ENCODE assay signal across 30 mouse cellular contexts in genomic region chr17:26286199-26286955, GRCm38 (mm10). TPM values are rescaled to one million over a fixed set of nuclear protein-coding genes. Genes with fewer than 3 reads are reported as not detected.
DNase-seq lines count a peak whose midpoint lies in the region; ATAC-seq and TF ChIP-seq lines count a peak whose summit lies in the region.
"Had no signal": no experiment of that assay in that cellular context is flagged by ENCODE, and none has a peak within 500 bp of the region (broad histone marks: within the 10 kb centered on the region; RNA-seq: fewer than 3 reads in every experiment).

No protein-coding gene starts in this region.

- no peak overlapping the region for H3ac ChIP-seq in myocyte (ENCODE audit: control insufficient read depth, insufficient read length)

- no peak for TF ChIP-seq POLR2A in myocyte (IDR thresholded peaks at IDR 0.05; ENCODE audit: insufficient read length, low read depth)

- no peaks in the 10 kb centered on the region for H3K79me2 ChIP-seq in myocyte (ENCODE audit: control insufficient read depth, insufficient read depth)

- no peak overlapping the region for H3K9ac ChIP-seq in hindbrain, postnatal 0 days (replicated peaks; ENCODE audit: low read length)
- no peak overlapping the region for H3K9ac ChIP-seq in hindbrain, embryonic 11.5 days (ENCODE audit: low read depth, low read length)
- no peak overlapping the region for H3K9ac ChIP-seq in forebrain, embryonic 15.5 days (replicated peaks)
- H3K9ac ChIP-seq: forebrain, postnatal 0 days; heart, embryonic 13.5 days; hindbrain, embryonic 12.5 days; liver, embryonic 15.5 days; lung, embryonic 15.5 days had no signal

- H3K27me3 ChIP-seq in hindbrain, postnatal 0 days (ENCODE audit: insufficient read depth, low read length), result no peaks in the 10 kb centered on the region
- H3K27me3 ChIP-seq in hindbrain, embryonic 11.5 days (ENCODE audit: control insufficient read depth, insufficient read depth, low read length), result no peaks in the 10 kb centered on the region
- no peaks in the 10 kb centered on the region for H3K27me3 ChIP-seq in myocyte (ENCODE audit: control insufficient read depth, insufficient read depth, insufficient read length)
- H3K27me3 ChIP-seq in forebrain, embryonic 15.5 days, result no peaks in the 10 kb centered on the region
- H3K27me3 ChIP-seq: heart, embryonic 13.5 days; hindbrain, embryonic 12.5 days; liver, embryonic 15.5 days; lung, embryonic 15.5 days; Patski had no signal

- H3K4me2 ChIP-seq in hindbrain, postnatal 0 days (ENCODE audit: low read depth, low read length), result no peak overlapping the region
- no peak overlapping the region for H3K4me2 ChIP-seq in hindbrain, embryonic 11.5 days (replicated peaks; ENCODE audit: low read depth, low read length)
- no peak overlapping the region for H3K4me2 ChIP-seq in myocyte (ENCODE audit: low read depth)
- H3K4me2 ChIP-seq in forebrain, embryonic 15.5 days (replicated peaks), result no peak overlapping the region
- H3K4me2 ChIP-seq: heart, embryonic 13.5 days; hindbrain, embryonic 12.5 days; liver, embryonic 15.5 days; lung, embryonic 15.5 days had no signal

- DNase-seq in cerebellum, adult 11 months, result peak; percentile 11
- DNase-seq in cerebellum, postnatal 36 days, result no peak
- no peak for DNase-seq in hindbrain, postnatal 0 days (ENCODE audit: low spot score)
- no peak for DNase-seq in hindbrain, embryonic 11.5 days (ENCODE audit: low spot score)
- DNase-seq in R1 (ENCODE audit: low read depth, low spot score), result peak; percentile 59
- DNase-seq: adrenal gland, postnatal 25 days; forebrain, postnatal 0 days; gastrocnemius, postnatal 36 days; heart, adult 2 months; heart, postnatal 14 days; kidney, adult 2 months; kidney, postnatal 14 days; liver; right cerebral cortex, postnatal 14 days; thymus, adult 2 months; thymus, postnatal 4 days had no signal

- 80% methylated on average over 8 of the region's 8 CpGs for WGBS in hindbrain, postnatal 0 days
- WGBS in hindbrain, embryonic 11.5 days, result 84% methylated on average over 8 of the region's 8 CpGs
- 88% methylated on average over 8 of the region's 8 CpGs for WGBS in forebrain, embryonic 15.5 days

- H3K27ac ChIP-seq in hindbrain, postnatal 0 days, result no peak overlapping the region
- H3K27ac ChIP-seq in hindbrain, embryonic 11.5 days (ENCODE audit: low read depth, low read length), result no peak overlapping the region
- no peak overlapping the region for H3K27ac ChIP-seq in forebrain, embryonic 15.5 days (replicated peaks)
- H3K27ac ChIP-seq: embryonic facial prominence, embryonic 10.5 days; heart, adult 2 months; heart, embryonic 13.5 days; hindbrain, embryonic 12.5 days; layer of hippocampus, adult 2 months; limb, embryonic 10.5 days; liver, embryonic 15.5 days; lung, embryonic 15.5 days; macrophage; midbrain, embryonic 10.5 days; stomach, postnatal 0 days had no signal

- TF ChIP-seq CTCF in hindbrain, postnatal 0 days (IDR thresholded peaks at IDR 0.05; ENCODE audit: low read depth), result no peak

- H3K36me3 ChIP-seq in hindbrain, postnatal 0 days (ENCODE audit: insufficient read depth, low read length), result peaks cover 63% of the 10 kb centered on the region
- peaks cover 12% of the 10 kb centered on the region for H3K36me3 ChIP-seq in hindbrain, embryonic 11.5 days (ENCODE audit: control insufficient read depth, insufficient read depth, low read length)
- peaks cover 41% of the 10 kb centered on the region for H3K36me3 ChIP-seq in myocyte (ENCODE audit: control insufficient read depth, insufficient read depth)
- peaks cover 95% of the 10 kb centered on the region for H3K36me3 ChIP-seq in forebrain, embryonic 15.5 days

- H3K9me3 ChIP-seq in hindbrain, postnatal 0 days (ENCODE audit: low read length), result no peaks in the 10 kb centered on the region
- no peaks in the 10 kb centered on the region for H3K9me3 ChIP-seq in hindbrain, embryonic 11.5 days (ENCODE audit: control insufficient read depth, low read length)
- no peaks in the 10 kb centered on the region for H3K9me3 ChIP-seq in forebrain, embryonic 15.5 days
- H3K9me3 ChIP-seq: lung, embryonic 15.5 days had no signal

- H3K4me3 ChIP-seq in hindbrain, postnatal 0 days (ENCODE audit: low read length), result no peak overlapping the region
- H3K4me3 ChIP-seq in hindbrain, embryonic 11.5 days (ENCODE audit: low read depth, low read length), result no peak overlapping the region
- H3K4me3 ChIP-seq in myocyte, result no peak overlapping the region
- no peak overlapping the region for H3K4me3 ChIP-seq in forebrain, embryonic 15.5 days
- H3K4me3 ChIP-seq: embryonic facial prominence, embryonic 10.5 days; heart, adult 2 months; heart, embryonic 13.5 days; hindbrain, embryonic 12.5 days; layer of hippocampus, adult 2 months; limb, embryonic 10.5 days; liver, embryonic 15.5 days; lung, embryonic 15.5 days; midbrain, embryonic 10.5 days had no signal

- ATAC-seq in hindbrain, postnatal 0 days, result 0 out of 2 replicates have a peak, but pooled peaks have one; percentile 49
- no peak for ATAC-seq in hindbrain, embryonic 11.5 days (ENCODE audit: low FRiP score)
- no peak for ATAC-seq in forebrain, embryonic 15.5 days (replicated peaks)
- ATAC-seq: activated CD4-positive, CD25-positive, alpha-beta regulatory T cell, adult 4 months; forebrain, postnatal 0 days; Patski had no signal

- no peaks in the 10 kb centered on the region for H3K4me1 ChIP-seq in hindbrain, postnatal 0 days (ENCODE audit: insufficient read depth, low read length)
- no peaks in the 10 kb centered on the region for H3K4me1 ChIP-seq in hindbrain, embryonic 11.5 days (replicated peaks; ENCODE audit: control insufficient read depth, insufficient read depth, low read length)
- H3K4me1 ChIP-seq in forebrain, embryonic 15.5 days, result no peaks in the 10 kb centered on the region
- H3K4me1 ChIP-seq: embryonic facial prominence, embryonic 10.5 days; heart, embryonic 13.5 days; hindbrain, embryonic 12.5 days; limb, embryonic 10.5 days; liver, embryonic 15.5 days; lung, embryonic 15.5 days; midbrain, embryonic 10.5 days had no signal

TF ChIP-seq in myocyte, 11 proteins besides CTCF, POLR2A, EP300 and RAD21:
- TF ChIP-seq POLR2AphosphoS2 (IDR thresholded peaks at IDR 0.05; ENCODE audit: insufficient read length, low read depth) (peak; percentile 27), MYOG (IDR thresholded peaks at IDR 0.05; ENCODE audit: control insufficient read depth in 1 of 3, insufficient read depth in 1 of 3, insufficient read length in 2 of 3, low read depth in 2 of 3) (no peak)

RNA-seq across cellular contexts. Expression of gene Luc7l, which starts 33.7 kb away (rescaled TPM):
- total RNA-seq in hindbrain, postnatal 0 days (2014; rRNA removed), result 81.8 and 82.7 TPM in 2 replicates
- 84.5 and 91.1 TPM in 2 replicates for polyA plus RNA-seq in hindbrain, postnatal 0 days (2015; fragmentation: Nextera tagmentation; extraction: Ambion mirVana)
- polyA plus RNA-seq in hindbrain, embryonic 11.5 days (2014; fragmentation: Nextera tagmentation; extraction: Ambion mirVana), result 131 and 133 TPM in 2 replicates
- polyA plus RNA-seq in myocyte (2012; fragmentation: generic; extraction: Trizol), result 25.1 TPM
- 122 and 123 TPM in 2 replicates for polyA plus RNA-seq in forebrain, embryonic 15.5 days (2015; fragmentation: Nextera tagmentation; extraction: Ambion mirVana)

RNA-seq across cellular contexts. Expression of gene Fam234a, which starts 42.3 kb away (rescaled TPM):
- total RNA-seq in hindbrain, postnatal 0 days (2014; rRNA removed), result 42.4 and 42.6 TPM in 2 replicates
- 34.9 and 37.5 TPM in 2 replicates for polyA plus RNA-seq in hindbrain, postnatal 0 days (2015; fragmentation: Nextera tagmentation; extraction: Ambion mirVana)
- 18.7 and 20.1 TPM in 2 replicates for polyA plus RNA-seq in hindbrain, embryonic 11.5 days (2014; fragmentation: Nextera tagmentation; extraction: Ambion mirVana)
- 65.4 TPM for polyA plus RNA-seq in myocyte (2012; fragmentation: generic; extraction: Trizol)
- polyA plus RNA-seq in forebrain, embryonic 15.5 days (2015; fragmentation: Nextera tagmentation; extraction: Ambion mirVana), result 23.3 and 27.8 TPM in 2 replicates

Comparison
In these comparisons a context has a peak if more than half of its experiments do, and no peak if none do; other contexts are left out.
1. DNase-seq: peak in cerebellum, adult 11 months (single experiment) and R1 (single experiment); none in cerebellum, postnatal 36 days (0 of 2), hindbrain, postnatal 0 days (single experiment) and hindbrain, embryonic 11.5 days (single experiment).